Mouse (Mus musculus): ENCODE data around the gene Tcf23.

Tcf23 gene

DNA sequence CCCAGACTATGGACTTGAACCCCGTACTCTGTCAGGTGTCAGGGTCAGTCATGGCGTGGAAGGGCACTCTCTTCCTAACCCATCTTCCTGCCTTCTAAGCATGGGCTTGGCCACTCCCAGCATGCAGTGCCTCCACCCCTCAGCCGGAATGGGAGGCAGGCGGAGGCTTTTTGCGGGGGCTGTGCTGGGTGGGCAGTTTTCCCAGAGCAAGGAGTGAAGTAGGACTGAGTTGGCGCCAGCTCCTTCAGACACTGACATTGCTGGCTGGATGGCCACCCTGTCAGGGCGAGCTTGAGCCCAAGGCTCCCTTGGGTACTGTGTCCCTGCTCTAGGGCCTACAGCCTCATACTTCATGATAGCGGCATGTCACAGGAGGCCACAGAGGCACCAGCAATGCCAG, at the start of gene Tcf23:
Gene Tcf23, plus strand, starts transcription at position 247 of the 400 bp plus-strand sequence.
- no peak for DNase-seq (ENCODE audit: low read depth, low spot score)

DNA sequence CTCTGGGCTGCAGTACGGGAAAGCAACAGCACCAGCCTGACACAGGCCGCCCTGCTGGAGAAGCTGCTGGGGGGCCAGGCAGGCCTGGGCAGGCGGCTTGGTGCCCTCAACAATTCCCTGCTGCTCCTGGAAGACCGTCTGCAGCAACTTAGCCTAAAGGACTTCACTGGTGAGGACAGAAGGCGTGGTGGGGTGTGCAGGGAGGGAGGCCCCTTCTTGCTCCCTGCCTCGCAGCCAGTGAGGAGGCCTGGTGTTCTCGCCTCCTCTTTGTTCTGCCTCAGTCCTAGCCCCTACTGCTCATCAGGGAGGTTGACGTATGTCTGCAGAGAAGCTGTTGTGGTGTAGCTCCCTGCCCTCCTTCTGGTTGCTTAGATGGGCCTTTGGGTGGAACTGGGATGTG, 49.8 kb upstream of the Tcf23 start:
- no peak for DNase-seq (ENCODE audit: low read depth, low spot score)

DNA sequence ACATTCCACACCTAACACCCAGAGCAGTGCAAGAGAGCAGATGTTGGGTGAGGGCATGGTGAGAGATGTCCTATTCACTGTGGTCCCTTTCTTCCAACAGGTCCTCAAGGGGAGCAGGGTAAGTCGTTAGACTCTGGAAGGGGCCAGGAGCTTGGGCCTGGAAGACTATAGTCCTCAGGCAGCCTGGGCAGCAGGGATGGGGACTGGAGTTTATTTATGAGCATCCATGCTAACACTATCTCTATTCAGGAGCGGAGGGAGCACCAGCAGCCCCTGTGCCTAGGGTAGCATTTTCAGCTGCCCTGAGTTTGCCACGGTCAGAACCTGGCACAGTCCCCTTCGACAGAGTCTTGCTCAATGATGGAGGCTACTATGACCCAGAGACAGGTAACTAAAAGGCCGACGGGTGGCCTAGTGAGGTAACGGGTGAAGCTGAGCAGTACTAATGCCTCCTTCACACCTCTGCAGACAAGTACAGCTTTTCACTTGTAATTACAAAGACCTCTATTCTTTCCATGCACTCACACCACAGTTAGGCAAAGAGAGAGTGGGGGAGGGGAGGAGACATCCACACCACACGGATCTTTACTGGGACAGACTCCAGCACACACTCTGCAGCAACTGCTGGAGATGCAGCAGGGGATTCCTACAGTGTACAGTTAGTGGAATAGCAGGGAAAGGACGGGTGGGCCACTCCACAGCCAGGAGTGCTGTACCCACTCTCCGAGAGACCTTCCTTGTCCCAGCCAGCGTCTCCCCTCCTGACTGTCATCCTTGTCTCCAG, 48.4 kb upstream of the Tcf23 start:
- DNase-seq (ENCODE audit: low read depth, low spot score), result no peak

DNA sequence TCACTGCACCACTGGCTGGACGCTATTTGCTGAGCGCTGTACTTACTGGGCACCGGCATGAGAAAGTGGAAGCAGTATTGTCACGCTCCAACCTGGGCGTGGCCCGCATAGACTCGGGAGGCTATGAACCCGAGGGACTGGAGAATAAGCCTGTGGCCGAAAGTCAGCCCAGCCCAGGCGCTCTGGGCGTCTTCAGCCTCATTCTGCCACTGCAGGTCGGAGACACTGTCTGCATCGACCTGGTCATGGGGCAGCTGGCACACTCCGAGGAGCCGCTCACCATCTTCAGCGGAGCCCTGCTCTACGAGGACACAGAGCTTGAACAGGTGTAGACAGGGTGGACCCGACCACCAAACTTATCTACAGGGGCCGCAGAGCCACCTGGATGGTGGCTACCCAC, 47.8 kb upstream of the Tcf23 start:
- no peak for DNase-seq (ENCODE audit: low read depth, low spot score)

DNA sequence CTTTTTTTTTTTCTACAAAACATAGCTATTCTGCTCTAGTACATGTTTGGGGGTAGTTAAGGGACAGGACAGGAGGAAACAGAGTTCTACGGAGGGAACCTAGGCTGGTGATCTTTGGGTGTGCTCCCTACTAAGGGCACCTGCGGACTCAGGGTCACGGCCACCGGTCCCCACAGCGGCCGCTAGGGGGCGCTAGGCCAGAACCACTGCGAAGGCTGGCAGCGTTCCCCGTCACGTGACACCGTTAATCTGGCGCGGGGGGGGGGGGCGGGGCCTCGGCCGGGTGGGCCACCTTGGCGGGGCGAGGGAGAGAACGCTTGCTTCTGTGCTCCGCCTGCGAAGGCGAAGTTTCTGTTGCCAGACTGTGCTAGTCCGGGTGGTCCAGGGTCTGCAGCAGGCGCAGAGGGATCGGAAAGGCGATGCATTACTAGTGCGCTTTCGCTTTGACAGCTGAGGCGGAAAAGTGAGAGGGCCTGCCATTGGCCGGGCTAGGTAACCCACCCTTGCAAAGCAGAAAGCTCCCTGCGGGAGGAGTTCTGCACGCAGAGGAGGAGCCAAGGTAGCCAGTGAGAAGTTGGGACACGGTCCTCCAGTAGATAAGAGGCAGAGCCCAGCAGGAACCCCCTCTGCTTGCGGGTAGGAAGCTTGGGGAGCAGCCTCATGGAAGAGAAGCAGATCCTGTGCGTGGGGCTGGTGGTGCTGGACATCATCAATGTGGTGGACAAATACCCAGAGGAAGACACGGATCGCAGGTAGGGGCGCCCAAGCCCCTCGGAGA, 47.0 kb upstream of the Tcf23 start, which contains the start of gene Khk:
Gene Khk, plus strand, starts transcription at position 176 of the 778 bp plus-strand sequence.
- DNase-seq (ENCODE audit: low read depth, low spot score), result peak; percentile 92

DNA sequence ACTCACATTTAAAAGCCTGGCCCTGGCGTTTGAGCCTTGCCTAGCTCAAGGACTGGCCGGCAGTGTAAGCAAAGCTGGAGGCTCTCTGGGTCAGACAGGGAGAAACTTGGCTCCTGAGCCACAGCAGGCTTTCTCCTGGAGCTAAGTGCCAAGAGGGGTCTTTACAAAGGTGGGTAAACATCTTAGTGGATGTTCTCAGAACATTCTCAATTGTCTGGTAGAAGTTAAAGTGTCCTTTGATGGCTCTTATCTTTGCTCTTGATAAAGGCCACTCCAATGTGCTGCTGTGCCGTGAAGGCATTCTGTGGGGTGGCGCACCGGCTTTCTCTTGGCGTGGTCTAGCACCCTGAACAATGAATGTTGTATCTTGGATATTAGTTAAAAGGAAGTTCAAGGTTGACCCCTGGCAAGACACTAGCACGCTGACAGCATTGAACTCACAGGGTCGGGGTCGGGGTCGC, 45.9 kb upstream of the Tcf23 start:
- DNase-seq (ENCODE audit: low read depth, low spot score), result no peak

DNA sequence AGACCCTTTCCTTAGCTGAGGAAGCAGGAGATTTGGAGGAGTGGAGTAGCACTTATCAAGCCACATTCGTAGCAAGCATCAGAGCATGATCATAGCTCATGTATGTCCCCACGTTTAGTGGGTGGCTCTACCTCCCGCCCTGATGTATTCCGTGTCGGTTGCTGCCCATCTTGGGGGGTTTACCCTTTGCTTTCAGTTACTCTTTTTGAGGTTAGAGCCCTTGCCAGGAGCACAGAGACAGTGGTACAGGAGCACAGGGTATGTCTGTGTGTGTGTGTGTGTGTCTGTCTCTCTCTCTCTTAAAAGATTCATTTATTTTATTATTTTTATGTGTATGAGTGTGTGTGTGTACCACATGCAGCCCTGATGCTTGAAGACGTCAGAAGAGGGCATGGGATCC, 45.3 kb upstream of the Tcf23 start:
- DNase-seq (ENCODE audit: low read depth, low spot score), result no peak

DNA sequence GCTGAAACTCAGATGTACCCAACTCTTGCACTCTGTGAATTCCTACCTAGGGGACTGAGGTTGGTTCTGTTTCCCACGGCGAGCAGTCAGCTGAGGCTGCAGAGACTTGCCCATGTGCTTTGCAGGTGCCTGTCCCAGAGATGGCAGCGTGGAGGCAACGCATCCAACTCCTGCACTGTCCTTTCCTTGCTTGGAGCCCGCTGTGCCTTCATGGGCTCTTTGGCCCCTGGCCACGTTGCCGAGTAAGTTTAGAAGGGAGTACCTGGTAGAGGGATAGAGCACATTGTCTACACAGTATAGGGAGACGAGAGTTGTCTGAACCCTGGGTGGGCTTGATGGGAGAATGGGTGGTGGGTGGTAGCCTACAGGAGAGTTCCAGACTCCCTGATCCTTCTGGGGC, 43.8 kb upstream of the Tcf23 start:
- DNase-seq (ENCODE audit: low read depth, low spot score), result no peak

DNA sequence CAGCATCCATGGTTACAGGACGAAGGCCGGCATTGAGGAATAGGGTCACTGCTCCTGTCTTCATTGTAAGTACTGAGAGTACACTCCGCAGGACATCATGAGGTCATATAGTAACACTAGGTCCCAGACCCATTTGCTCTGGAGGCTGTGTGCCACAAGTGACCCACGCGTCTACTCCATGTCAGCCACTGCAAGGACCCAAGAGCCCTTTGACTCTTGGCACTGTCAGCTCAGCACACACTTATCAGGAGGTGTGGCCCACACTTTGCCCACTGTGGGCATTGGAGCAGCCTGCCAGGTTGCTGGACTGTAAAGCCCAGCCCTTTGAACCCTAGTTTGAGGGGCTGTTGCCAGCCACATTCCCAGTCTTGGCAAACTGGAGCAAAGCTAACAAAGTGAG, 43.2 kb upstream of the Tcf23 start:
- DNase-seq (ENCODE audit: low read depth, low spot score), result no peak

DNA sequence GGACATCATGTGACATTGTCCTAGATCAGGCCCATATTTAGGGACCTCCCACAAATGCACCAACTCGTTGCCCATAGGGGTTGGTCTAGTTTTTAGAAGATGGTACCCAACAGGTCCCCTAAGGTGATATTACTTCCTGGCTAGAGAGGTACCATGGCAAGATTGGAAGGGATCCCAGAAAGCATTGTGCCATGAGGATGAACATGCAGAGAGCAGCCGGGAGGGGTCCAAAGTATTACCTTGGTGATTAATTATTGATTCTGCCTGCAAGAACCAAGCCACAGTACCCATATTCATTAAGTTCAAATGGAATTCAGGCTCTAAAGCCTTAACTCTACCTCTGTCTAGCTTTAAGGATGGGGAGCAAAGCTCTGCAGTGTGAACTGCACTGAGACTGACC, 42.4 kb upstream of the Tcf23 start:
- DNase-seq (ENCODE audit: low read depth, low spot score), result no peak

DNA sequence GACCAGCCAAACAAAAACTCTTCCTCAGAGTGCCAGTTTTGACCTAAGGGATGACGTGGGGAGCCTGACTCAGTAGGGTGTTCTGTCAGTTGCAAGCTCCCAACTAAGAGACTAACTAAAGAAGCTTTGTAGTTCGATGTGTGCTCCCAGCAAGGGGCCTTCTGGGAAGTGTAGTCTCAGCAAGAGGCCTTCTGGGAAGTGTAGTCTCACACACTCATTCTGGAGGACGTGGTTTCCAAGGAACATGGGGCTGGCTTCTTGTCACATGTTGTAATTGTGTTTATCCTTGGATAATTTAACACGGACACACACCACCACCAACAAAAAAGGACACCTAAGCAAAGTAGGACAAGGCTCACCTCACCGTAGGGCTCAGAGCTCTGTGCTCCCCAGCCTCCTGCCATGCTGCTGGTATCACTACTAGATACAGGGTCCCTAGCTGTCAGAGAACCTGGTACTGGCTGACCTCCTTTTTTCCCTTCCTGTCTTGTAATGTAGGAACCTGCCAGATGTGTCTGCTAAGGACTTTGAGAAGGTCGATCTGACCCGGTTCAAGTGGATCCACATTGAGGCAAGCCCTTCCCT, 40.4 kb upstream of the Tcf23 start:
- DNase-seq (ENCODE audit: low read depth, low spot score), result no peak

DNA sequence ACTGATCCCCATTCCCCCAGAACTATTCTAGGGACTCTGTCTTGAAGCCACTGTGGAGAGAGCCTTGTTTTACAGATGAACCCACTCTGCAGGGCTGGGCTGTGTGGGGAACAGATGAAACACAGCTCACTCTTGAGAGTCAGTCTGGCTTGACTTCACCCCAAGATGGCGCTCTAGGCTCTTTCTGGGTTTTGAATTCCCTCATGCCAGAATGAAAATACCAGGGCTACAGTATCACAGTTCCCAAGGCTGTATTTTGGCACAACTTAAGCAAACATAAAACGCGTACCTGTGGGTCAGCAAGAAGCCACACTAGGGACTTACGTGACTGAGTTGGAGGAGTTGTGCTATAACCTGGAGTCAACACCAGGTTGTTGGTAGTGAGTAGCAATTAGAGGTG, 38.3 kb upstream of the Tcf23 start:
- DNase-seq (ENCODE audit: low read depth, low spot score), result peak; percentile 60

DNA sequence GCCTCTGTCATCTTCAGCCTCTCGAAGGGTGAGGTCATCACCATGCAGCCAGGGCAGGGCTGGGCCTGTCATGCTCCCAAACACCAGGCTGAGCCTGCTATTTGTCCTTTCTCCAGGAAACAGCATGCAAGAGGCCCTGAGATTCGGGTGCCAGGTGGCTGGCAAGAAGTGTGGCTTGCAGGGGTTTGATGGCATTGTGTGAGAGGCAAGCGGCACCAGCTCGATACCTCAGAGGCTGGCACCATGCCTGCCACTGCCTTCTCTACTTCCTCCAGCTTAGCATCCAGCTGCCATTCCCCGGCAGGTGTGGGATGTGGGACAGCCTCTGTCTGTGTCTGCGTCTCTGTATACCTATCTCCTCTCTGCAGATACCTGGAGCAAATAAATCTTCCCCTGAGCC, 37.6 kb upstream of the Tcf23 start:
- DNase-seq (ENCODE audit: low read depth, low spot score), result no peak

DNA sequence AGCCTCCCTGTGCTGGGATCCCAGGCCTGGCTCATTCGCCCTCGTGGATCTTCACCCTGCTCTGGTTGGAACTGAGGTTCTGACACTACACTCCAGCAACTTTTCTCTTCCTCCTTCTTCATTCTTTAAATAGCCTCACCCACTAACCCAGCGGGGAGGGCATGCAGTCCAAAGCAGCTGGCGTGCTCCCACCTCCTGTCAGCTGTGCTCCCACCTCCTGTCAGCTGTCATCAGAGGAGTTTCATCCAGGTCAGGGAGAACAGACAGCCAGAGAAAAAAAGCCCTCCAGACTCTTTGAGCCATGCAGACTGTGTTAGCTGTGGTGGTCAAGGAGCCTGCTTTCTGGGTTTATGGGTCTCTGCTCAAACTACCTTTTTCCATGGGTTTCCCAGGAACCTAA, 37.1 kb upstream of the Tcf23 start:
- DNase-seq (ENCODE audit: low read depth, low spot score), result no peak

DNA sequence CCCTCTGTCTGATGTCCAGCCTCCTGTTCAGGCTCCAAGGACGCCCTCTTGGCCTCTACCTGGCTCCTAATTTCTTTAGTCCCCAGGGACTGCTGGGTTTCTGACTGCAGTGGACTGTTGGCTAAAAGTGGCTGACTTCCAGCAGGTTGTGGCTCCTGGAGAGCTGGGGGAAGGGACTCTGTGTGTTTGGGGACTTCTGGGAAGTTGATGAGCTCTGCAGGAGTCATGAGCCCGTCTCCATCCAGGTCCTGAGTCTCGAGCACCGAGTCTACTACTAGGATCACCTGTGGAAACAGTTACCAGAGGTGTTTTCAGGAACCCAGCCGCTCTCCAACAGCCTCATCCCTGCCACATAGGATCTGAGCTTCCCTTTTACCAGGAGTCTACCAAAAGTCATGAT, 34.8 kb upstream of the Tcf23 start:
- DNase-seq (ENCODE audit: low read depth, low spot score), result no peak

DNA sequence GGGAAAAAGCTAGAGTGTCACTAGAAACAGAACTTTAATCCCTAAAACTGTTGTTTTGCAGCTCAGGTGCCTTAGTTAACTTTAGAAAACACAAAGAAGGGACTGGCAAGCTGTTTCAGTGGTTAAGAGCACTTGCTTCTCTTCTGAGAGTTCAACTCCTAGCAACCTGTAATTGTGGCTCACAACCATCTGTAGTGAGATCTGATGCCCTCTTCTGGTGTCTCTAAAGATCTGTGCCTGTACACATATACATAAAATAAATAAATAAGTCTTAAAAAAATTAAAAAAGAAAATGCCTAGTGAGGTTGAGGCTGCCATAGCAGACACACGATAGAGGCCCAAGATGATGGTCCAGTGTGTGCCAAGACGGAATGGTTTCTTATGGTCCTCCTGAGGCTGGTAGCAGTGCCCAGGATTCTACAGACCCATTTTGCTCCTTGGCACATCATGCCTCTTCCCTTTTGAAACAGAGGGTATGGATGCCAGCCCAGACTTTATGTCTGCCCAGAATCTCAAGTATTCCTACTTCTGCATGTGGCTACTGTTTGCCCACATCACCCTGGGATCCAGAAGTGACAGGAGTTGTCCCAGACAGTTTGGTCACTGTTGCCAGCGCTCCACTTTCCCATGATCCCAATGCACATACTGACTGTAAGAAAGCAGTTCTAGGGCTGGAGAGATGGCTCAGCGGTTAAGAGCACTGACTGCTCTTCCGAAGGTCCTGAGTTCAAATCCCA, 33.6 kb upstream of the Tcf23 start:
- DNase-seq (ENCODE audit: low read depth, low spot score), result no peak

DNA sequence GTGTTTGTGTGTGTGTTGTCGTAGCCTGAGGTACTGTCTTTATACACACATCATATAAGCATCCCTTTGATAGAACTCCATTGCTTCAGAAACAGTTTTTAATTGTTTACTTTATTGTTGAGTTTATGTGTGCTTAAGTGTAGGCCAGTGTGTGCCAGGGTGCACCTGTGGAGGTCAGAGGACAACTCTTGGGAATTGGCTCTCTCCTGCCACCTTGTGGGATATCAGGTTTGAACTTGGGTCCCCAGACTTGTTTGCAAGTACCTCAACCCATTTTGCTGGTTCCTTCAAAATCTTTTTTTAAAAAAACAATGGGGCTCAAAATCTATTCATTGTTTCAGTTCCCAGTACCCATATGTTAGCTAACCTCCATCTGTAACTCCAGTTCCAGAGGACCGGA, 25.5 kb upstream of the Tcf23 start:
- DNase-seq (ENCODE audit: low read depth, low spot score), result no peak

DNA sequence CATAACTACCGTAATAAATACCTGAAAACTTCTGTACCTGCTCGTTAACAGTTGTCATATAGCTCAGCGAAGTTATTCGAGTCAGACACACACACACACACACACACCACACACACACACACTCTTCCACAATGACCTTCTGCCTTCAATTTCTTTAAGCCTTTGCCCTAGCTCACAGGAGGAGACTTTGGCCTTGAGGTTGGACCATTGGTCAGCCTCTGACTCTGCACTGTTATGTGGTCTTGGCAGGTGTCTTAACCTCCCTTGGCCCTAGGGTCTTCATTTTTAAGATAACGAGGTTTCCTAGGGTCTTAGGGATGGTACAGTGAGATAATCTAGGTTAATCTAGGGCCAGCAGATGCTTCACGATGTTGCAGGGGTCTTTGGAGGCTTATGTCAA, 24.1 kb upstream of the Tcf23 start:
- DNase-seq (ENCODE audit: low read depth, low spot score), result no peak

DNA sequence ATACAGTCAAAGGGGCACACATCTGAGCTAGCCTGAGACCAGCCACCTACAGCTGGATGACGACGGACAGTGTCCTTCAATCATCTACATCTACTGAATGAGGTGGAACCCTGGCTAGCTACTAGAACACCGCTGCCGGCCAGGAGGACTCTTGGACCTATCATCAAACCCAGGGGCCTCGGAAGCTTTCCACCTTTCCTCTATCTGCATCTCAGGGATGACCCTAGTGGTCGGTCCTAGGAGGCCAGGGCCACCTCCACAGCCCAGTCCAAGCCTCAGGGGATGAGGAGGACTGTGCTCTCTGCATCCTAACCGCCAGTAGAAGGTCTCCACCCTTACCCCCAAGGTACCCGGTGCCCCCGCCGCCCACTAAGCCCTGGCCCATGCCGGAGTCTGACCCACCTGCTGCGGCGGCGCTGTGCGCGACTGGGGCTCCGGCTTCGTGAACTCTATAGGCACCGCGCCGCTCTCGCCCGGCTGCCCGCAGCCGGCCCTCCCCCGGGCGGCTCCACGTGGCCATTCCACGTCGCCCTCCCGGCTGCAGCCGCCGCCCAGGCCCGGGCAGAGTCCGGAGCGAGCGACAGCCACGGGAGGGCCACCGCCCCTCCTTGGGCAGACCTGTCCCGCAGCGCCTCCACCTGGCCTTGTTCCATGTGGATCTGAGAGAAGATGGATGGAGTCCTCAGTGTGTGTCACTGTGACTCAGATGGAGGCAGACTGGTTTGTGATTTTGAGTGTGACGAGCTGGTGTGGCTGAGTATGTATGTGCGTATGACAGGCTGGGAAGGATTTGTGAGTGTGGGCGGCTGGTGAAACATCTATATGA, 23.3 kb upstream of the Tcf23 start, which contains the start of gene Cgref1:
Gene Cgref1, minus strand, starts transcription at position 636 of the 826 bp plus-strand sequence.
- peak; percentile 42 for DNase-seq (ENCODE audit: low read depth, low spot score)

DNA sequence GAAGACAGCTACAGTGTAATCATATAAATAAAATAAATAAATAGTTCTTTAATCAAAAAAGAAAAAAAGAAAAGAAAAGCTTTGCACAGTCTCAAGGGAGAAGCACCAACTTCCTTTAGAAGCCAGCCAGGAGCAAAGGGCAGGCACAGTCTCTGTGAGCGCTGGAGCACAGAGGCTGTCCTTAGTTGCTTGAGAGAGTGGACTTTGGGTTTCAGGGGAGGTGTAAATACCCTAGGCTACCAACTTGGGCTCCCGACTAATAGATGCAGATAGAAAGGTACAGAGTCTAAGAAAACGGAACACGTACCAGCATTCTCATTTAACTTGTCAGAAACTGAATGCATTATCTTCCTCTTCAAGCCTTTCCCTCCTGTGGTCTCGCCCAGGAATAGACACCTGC, 19.8 kb upstream of the Tcf23 start:
- no peak for DNase-seq (ENCODE audit: low read depth, low spot score)

Data from mesoderm, embryonic 11.5 days (tissue).